Mouse (Mus musculus) neural tube, embryonic 15.5 days (tissue): ENCODE data around the gene Gm11172. TPM values are rescaled to one million over a fixed set of nuclear protein-coding genes. Genes with fewer than 3 reads are reported as not detected.
"Not testable (repeated sequence)": the region's sequence is repeated elsewhere in the genome, so short reads cannot be mapped to it uniquely, and the experiment has no call there.

Experiments used
- ATAC-seq: fragments of 200-750 bp; cut with Nextera tagmentation; 2 replicates; pipeline ENCODE4 v1.8.0; 2017; ENCODE audit warnings: mild to moderate bottlenecking, moderate TSS enrichment, moderate library complexity; ENCODE audit not compliant: low FRiP score
- H3K27ac ChIP-seq: fragments of 300-500 bp; sonication (generic); replicated peaks from 2 replicates; pipeline ENCODE4 v1.5.1; 2015; ENCODE audit warnings: mild to moderate bottlenecking, inconsistent platforms
- H3K27me3 ChIP-seq: fragments of 300-500 bp; sonication (generic); replicated peaks from 2 replicates; pipeline ENCODE4 v1.6.1; 2015; ENCODE audit warnings: inconsistent platforms
- H3K36me3 ChIP-seq: fragments of 300-500 bp; sonication (generic); 2 replicates; pipeline ENCODE4 v1.6.1; 2015; ENCODE audit warnings: inconsistent platforms
- H3K4me1 ChIP-seq: fragments of 300-500 bp; sonication (generic); 2 replicates; pipeline ENCODE4 v1.6.1; 2015; ENCODE audit warnings: inconsistent platforms
- H3K4me2 ChIP-seq: fragments of 300-500 bp; sonication (generic); 2 replicates; pipeline ENCODE4 v1.6.1; 2015; ENCODE audit warnings: inconsistent platforms, mild to moderate bottlenecking, moderate library complexity
- H3K4me3 ChIP-seq: fragments of 300-500 bp; sonication (generic); replicated peaks from 2 replicates; pipeline ENCODE4 v1.5.1; 2015; ENCODE audit warnings: mild to moderate bottlenecking, inconsistent platforms
- H3K9ac ChIP-seq: fragments of 300-500 bp; sonication (generic); replicated peaks from 2 replicates; pipeline ENCODE4 v1.6.1; 2015; ENCODE audit warnings: mild to moderate bottlenecking, inconsistent platforms
- H3K9me3 ChIP-seq: fragments of 300-500 bp; sonication (generic); replicated peaks from 2 replicates; pipeline ENCODE4 v1.6.1; 2016; ENCODE audit warnings: inconsistent platforms
- WGBS: fragments of 180-500 bp; shearing (Covaris S2); methylation state at CpG from one replicate; pipeline ENCODE4 v1.1.7; 2015; ENCODE audit warnings: mixed read lengths; 5-methylcytosine and 5-hydroxymethylcytosine counted together
- polyA plus RNA-seq: library from polyadenylated mRNA; unstranded; fragments of >200 nt; fragmentation: Nextera tagmentation; extraction: Ambion mirVana; gene quantifications from 2 replicates; pipeline ENCODE4 v1.2.1, GENCODE M21; 2015

The Gm11172 gene
- polyA plus RNA-seq, 1 experiment from 2014 or later, result not detected

GRCm38 (mm10) chr16:10786782-10787547 is 25.8 kb upstream of the Gm11172 start:
- Histone ChIP-seq H3K9ac (no peak overlapping the region; the same call in 1 of the 2 replicates), H3K27me3 (peaks cover 8% of the 10 kb centered on the region; the same call in 1 of the 2 replicates), H3K27ac (peak overlapping the region; percentile 94), H3K4me2 (peak overlapping the region; percentile 90), H3K4me1 (peaks cover 38% of the 10 kb centered on the region), H3K9me3 (no peaks in the 10 kb centered on the region), H3K36me3 (no peaks in the 10 kb centered on the region), H3K4me3 (no peak overlapping the region)
- no peak for ATAC-seq
- 66% methylated on average over 4 of the region's 4 CpGs for WGBS

- Histone ChIP-seq H3K4me2 (no peak overlapping the region), H3K27me3 (peaks cover 8% of the 10 kb centered on the region; the same call in 1 of the 2 replicates), H3K9ac (no peak overlapping the region), H3K9me3 (no peaks in the 10 kb centered on the region), H3K36me3 (no peaks in the 10 kb centered on the region), H3K4me3 (no peak overlapping the region), H3K4me1 (peaks cover 34% of the 10 kb centered on the region), H3K27ac (no peak overlapping the region)
- 89% methylated on average over 7 of the region's 7 CpGs for WGBS
- no peak for ATAC-seq
Measured at GRCm38 (mm10) chr16:10787548-10788058, 25.1 kb upstream of the Gm11172 start.

- 57% methylated on average over 16 of the region's 16 CpGs for WGBS
- Histone ChIP-seq H3K27me3 (peaks cover 6% of the 10 kb centered on the region; the same call in 1 of the 2 replicates), H3K4me1 (peaks cover 27% of the 10 kb centered on the region), H3K36me3 (no peaks in the 10 kb centered on the region), H3K4me3 (no peak within 1 kb of the TSS), H3K9ac (no peak within 1 kb of the TSS), H3K9me3 (no peaks in the 10 kb centered on the region), H3K4me2 (no peak within 1 kb of the TSS), H3K27ac (no peak within 1 kb of the TSS)
- no peak for ATAC-seq
Measured at GRCm38 (mm10) chr16:10788271-10788670, 24.4 kb upstream of the Gm11172 start, which contains the start of gene Tnp2. TSS of gene Tnp2 (minus strand) at chr16:10788660.

- no peak overlapping the region for H3K4me3 ChIP-seq
- H3K4me2 ChIP-seq, result no peak overlapping the region
- H3K9me3 ChIP-seq, result no peaks in the 10 kb centered on the region
- no peak overlapping the region for H3K9ac ChIP-seq
- no peaks in the 10 kb centered on the region for H3K36me3 ChIP-seq
- no peak for ATAC-seq
- H3K27me3 ChIP-seq, result peaks cover 1% of the 10 kb centered on the region; the same call in 1 of the 2 replicates
- no peak overlapping the region for H3K27ac ChIP-seq
- H3K4me1 ChIP-seq, result peaks cover 21% of the 10 kb centered on the region
- WGBS, result 48% methylated on average over 4 of the region's 4 CpGs
Measured at GRCm38 (mm10) chr16:10788866-10789265, 23.8 kb upstream of the Gm11172 start.

DNA sequence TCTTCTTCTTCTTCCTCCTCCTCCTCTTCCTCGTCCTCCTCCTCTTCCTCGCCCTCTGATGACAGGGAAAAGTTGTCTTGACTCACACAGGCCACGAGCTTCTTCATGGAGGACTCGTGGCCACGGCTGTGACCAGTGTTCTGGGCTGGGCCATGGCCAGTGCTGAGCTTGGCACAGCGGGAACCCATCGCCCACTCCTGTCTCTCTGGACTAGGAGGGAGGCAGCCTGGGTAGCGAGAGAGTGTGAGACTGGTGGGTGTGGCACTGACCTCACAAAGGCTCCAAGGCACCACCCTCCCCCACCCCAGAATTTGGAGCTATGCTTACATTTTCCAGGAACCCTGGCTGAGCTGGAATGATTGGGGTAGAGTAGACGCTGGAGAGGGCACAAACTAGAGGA is 22.0 kb upstream of the Gm11172 start, which contains the start of gene Prm3:
Gene Prm3, minus strand, starts transcription at position 213 of the 400 bp plus-strand sequence.
- no peak within 1 kb of the TSS for H3K4me3 ChIP-seq
- 87% methylated on average over 9 of the region's 9 CpGs for WGBS
- peaks cover 12% of the 10 kb centered on the region for H3K4me1 ChIP-seq
- no peak within 1 kb of the TSS for H3K9ac ChIP-seq
- H3K27ac ChIP-seq, result no peak within 1 kb of the TSS
- no peaks in the 10 kb centered on the region for H3K36me3 ChIP-seq
- 0 out of 2 replicates have a peak, but pooled peaks cover 7% of the 10 kb centered on the region for H3K27me3 ChIP-seq
- no peak for ATAC-seq
- no peaks in the 10 kb centered on the region for H3K9me3 ChIP-seq
- H3K4me2 ChIP-seq, result no peak within 1 kb of the TSS

DNA sequence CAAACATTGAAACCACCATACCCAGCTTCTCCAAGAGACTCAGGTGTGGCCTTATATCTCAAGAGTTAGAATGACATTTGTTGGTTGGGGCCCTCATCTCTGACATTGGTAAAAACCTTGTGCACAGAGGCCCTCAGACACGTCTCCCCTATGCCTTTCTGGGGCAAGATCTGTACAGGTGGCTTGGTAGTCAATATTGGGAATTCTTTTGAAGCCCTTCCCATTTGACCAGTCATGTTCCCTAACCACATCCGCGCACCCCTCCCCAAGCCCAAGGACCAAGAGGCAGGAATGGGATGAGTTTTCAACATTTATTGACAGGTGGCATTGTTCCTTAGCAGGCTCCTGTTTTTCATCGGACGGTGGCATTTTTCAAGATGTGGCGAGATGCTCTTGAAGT is 16.7 kb upstream of the Gm11172 start, which contains the start of gene Prm2:
Gene Prm2, minus strand, starts transcription at position 101 of the 400 bp plus-strand sequence.
- WGBS, result 83% methylated on average over 6 of the region's 6 CpGs
- ATAC-seq, result no peak
- H3K9me3 ChIP-seq, result no peaks in the 10 kb centered on the region
- no peaks in the 10 kb centered on the region for H3K36me3 ChIP-seq
- H3K4me1 ChIP-seq, result no peaks in the 10 kb centered on the region
- H3K27me3 ChIP-seq, result peaks cover 18% of the 10 kb centered on the region; the same call in 1 of the 2 replicates
- no peak within 1 kb of the TSS for H3K4me3 ChIP-seq
- no peak within 1 kb of the TSS for H3K27ac ChIP-seq
- no peak within 1 kb of the TSS for H3K9ac ChIP-seq
- no peak within 1 kb of the TSS for H3K4me2 ChIP-seq

GRCm38 (mm10) chr16:10802420-10802819 is 10.3 kb upstream of the Gm11172 start:
- not testable (repeated sequence) for ATAC-seq, H3K4me1 ChIP-seq, H3K36me3 ChIP-seq, H3K27me3 ChIP-seq, H3K27ac ChIP-seq, H3K4me2 ChIP-seq, H3K9me3 ChIP-seq, H3K4me3 ChIP-seq, H3K9ac ChIP-seq
- 88% methylated on average over 3 of the region's 3 CpGs for WGBS

DNA sequence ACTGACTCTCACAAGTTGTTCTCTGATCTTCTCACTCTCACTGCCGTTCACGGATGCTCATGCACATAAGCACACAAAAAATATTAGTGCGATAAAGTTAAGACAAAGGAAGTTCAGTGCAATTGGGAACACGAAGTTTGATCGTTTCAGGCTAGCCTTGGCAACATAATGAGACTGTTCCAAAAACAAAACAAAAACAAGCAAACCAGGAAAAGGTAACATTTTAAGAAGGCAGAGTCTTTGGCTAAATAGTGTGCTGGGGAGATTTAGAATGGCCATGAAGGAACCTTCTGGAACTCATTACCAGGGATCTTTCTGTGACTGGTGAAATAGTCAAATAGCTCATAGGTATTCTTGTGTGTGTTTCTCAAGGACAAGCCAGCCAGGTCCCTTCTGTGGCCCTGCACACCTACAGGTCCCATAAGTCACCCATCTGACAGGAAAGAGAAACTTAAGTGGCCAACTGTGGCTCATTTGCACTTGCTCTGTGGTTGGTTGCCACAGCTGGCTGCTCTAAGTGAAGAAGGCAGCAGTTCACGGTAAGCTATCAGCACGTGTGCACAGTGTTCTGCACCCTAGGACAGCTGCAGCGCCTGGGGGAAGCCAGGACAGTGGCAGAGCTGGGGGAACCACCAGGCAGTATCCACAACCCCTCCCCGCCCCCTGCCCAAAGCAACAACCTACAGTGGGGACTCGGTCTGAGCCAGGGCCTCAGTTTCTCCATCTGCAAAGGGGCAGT is 6.8 kb upstream of the Gm11172 start, which contains the start of gene Prm1:
Gene Prm1, minus strand, starts transcription at position 51 of the 739 bp plus-strand sequence.
- Histone ChIP-seq H3K4me1 (peaks cover 4% of the 10 kb centered on the region; the same call in 1 of the 2 replicates), H3K9me3 (no peaks in the 10 kb centered on the region), H3K4me2 (no peak within 1 kb of the TSS), H3K27ac (no peak within 1 kb of the TSS), H3K27me3 (no peaks in the 10 kb centered on the region), H3K4me3 (no peak within 1 kb of the TSS), H3K9ac (no peak within 1 kb of the TSS), H3K36me3 (no peaks in the 10 kb centered on the region)
- WGBS, result 82% methylated on average over 10 of the region's 10 CpGs
- no peak for ATAC-seq

GRCm38 (mm10) chr16:10810376-10810775 is 2.3 kb upstream of the Gm11172 start:
- Histone ChIP-seq H3K4me1 (peaks cover 4% of the 10 kb centered on the region; the same call in 1 of the 2 replicates), H3K27me3 (no peaks in the 10 kb centered on the region), H3K36me3 (no peaks in the 10 kb centered on the region), H3K9me3 (no peaks in the 10 kb centered on the region), H3K9ac (no peak overlapping the region), H3K4me3 (no peak overlapping the region), H3K4me2 (no peak overlapping the region), H3K27ac (no peak overlapping the region)
- no peak for ATAC-seq
- 94% methylated on average over 1 of the region's 1 CpGs for WGBS

DNA sequence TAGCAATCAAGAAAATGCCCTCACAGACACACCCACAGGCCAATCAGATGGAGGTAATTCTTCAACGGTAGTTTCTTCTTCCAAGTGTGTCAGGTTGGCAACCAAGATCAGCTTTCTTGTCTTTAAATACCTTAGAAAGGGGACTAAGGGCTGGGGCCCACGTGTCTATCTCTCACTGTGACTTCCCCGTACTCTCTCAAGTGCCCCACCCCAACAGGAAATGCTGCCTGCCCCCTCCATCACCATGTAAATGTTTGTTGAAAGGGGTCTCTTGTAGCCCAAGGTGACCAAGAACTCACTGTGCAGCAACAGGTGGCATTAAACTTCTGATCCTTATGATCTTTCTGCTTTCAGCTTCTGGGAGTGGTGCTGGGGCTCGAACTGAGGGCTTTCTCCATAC is 1.0 kb downstream of the Gm11172 start:
- Histone ChIP-seq H3K4me1 (no peaks in the 10 kb centered on the region), H3K27me3 (no peaks in the 10 kb centered on the region), H3K9ac (no peak overlapping the region), H3K4me2 (no peak overlapping the region), H3K4me3 (no peak overlapping the region), H3K36me3 (no peaks in the 10 kb centered on the region), H3K9me3 (no peaks in the 10 kb centered on the region), H3K27ac (no peak overlapping the region)
- 80% methylated on average over 4 of the region's 4 CpGs for WGBS
- ATAC-seq, result no peak

DNA sequence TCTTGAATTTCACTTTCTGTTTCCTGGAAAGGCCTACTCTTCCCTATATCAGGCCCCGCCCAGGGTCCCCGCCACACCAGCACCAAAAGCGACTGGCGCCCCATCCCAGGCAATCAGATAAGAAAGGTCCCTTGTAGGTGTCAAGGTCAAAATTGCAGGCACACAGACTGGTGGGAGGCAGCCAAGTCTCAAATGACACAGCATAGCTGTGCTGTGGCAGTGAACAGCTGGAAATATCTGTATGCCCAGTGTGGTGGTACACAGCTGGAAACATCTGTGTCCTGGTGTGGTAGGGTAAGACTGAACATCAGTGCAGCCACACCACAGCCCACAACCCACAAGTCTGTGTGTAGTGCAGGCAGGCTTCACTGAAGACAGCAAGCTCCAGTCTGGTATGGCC is 2.1 kb downstream of the Gm11172 start:
- Histone ChIP-seq H3K36me3 (no peaks in the 10 kb centered on the region), H3K4me1 (no peaks in the 10 kb centered on the region), H3K4me3 (no peak overlapping the region), H3K27me3 (no peaks in the 10 kb centered on the region), H3K27ac (no peak overlapping the region), H3K4me2 (no peak overlapping the region), H3K9me3 (no peaks in the 10 kb centered on the region), H3K9ac (no peak overlapping the region)
- ATAC-seq, result no peak
- 94% methylated on average over 4 of the region's 4 CpGs for WGBS
